Mouse (Mus musculus): ENCODE measurements around the gene Ninj1. TPM values are rescaled to one million over a fixed set of nuclear protein-coding genes. Genes with fewer than 3 reads are reported as not detected.

Gene Ninj1
- total RNA-seq, 2 experiments from 2014 or later = 17.2 to 18.7 TPM

- Histone ChIP-seq H3K27ac (peak overlapping the region; percentile 24; the same call in 1 of the 2 replicates), H3K4me3 (no peak overlapping the region)
- no peak for DNase-seq
- intact Hi-C loops (cut with DNase I) = loop anchor here (5.0 kb wide), 1 partner anchor 82 kb away; no protein-coding TSS in a partner anchor
- TF ChIP-seq CTCF (IDR thresholded peaks at IDR 0.05) = no peak
These were observed 33.3 kb upstream of the Ninj1 start for GRCm38 (mm10) chr13:49154028-49154427.

- intact Hi-C loops (cut with DNase I) = loop anchor here (5.0 kb wide), 1 partner anchor 82 kb away; no protein-coding TSS in a partner anchor
- Histone ChIP-seq H3K4me3 (no peak overlapping the region), H3K27ac (no peak overlapping the region)
- no peak for TF ChIP-seq CTCF (IDR thresholded peaks at IDR 0.05)
- no peak for DNase-seq
These were observed 32.7 kb upstream of the Ninj1 start for GRCm38 (mm10) chr13:49154621-49155020.

- TF ChIP-seq CTCF (IDR thresholded peaks at IDR 0.05) = peak; percentile 52
- intact Hi-C loops (cut with DNase I) = no loop called here
- no peak overlapping the region for H3K27ac ChIP-seq
- H3K4me3 ChIP-seq = no peak overlapping the region
- DNase-seq = no peak
These were observed 30.6 kb upstream of the Ninj1 start for GRCm38 (mm10) chr13:49156645-49157044.

- intact Hi-C loops (cut with DNase I) = no loop called here
These were observed 29.1 kb upstream of the Ninj1 start for GRCm38 (mm10) chr13:49158040-49158713.

GRCm38 (mm10) chr13:49161236-49161635 lies 26.0 kb upstream of the Ninj1 start:
- H3K4me3 ChIP-seq = no peak overlapping the region
- DNase-seq = no peak
- H3K27ac ChIP-seq = no peak overlapping the region
- peak; percentile 11; the same call in 1 of the 2 replicates for TF ChIP-seq CTCF (IDR thresholded peaks at IDR 0.05)
- intact Hi-C loops (cut with DNase I) = no loop called here

More at GRCm38 (mm10) chr13:49158040-49158713, 29.1 kb upstream of the Ninj1 start:
- Histone ChIP-seq H3K4me3 (no peak overlapping the region), H3K27ac (no peak overlapping the region)
- no peak for TF ChIP-seq CTCF (IDR thresholded peaks at IDR 0.05)
- DNase-seq = no peak

- TF ChIP-seq CTCF (IDR thresholded peaks at IDR 0.05) = no peak
- DNase-seq = no peak
- intact Hi-C loops (cut with DNase I) = no loop called here
- no peak overlapping the region for H3K27ac ChIP-seq
- no peak overlapping the region for H3K4me3 ChIP-seq
These were observed 24.6 kb upstream of the Ninj1 start for GRCm38 (mm10) chr13:49162722-49163121.

GRCm38 (mm10) chr13:49163645-49164044 lies 23.6 kb upstream of the Ninj1 start:
- TF ChIP-seq CTCF (IDR thresholded peaks at IDR 0.05) = no peak
- intact Hi-C loops (cut with DNase I) = no loop called here
- DNase-seq = no peak
- Histone ChIP-seq H3K27ac (no peak overlapping the region), H3K4me3 (no peak overlapping the region)

GRCm38 (mm10) chr13:49167081-49167480 lies 20.2 kb upstream of the Ninj1 start:
- H3K27ac ChIP-seq = no peak overlapping the region
- TF ChIP-seq CTCF (IDR thresholded peaks at IDR 0.05) = no peak
- no peak for DNase-seq
- intact Hi-C loops (cut with DNase I) = no loop called here
- no peak overlapping the region for H3K4me3 ChIP-seq

GRCm38 (mm10) chr13:49169448-49170207 lies 17.7 kb upstream of the Ninj1 start:
- peak; percentile 100 for TF ChIP-seq CTCF (IDR thresholded peaks at IDR 0.05)
- Histone ChIP-seq H3K27ac (peak overlapping the region; percentile 10; the same call in 1 of the 2 replicates), H3K4me3 (no peak overlapping the region)
- peak; percentile 95 for DNase-seq
- intact Hi-C loops (cut with DNase I) = loop anchor here (10.0 kb wide), 1 partner anchor 295 kb away; the partner anchor contains the start of gene Phf2

- Histone ChIP-seq H3K27ac (no peak overlapping the region), H3K4me3 (no peak overlapping the region)
- intact Hi-C loops (cut with DNase I) = loop anchor here (10.0 kb wide), 1 partner anchor 296 kb away; the partner anchor contains the start of gene Phf2
- no peak for DNase-seq
- TF ChIP-seq CTCF (IDR thresholded peaks at IDR 0.05) = no peak
These were observed 16.7 kb upstream of the Ninj1 start for GRCm38 (mm10) chr13:49170623-49171022.

GRCm38 (mm10) chr13:49171729-49172128 lies 15.6 kb upstream of the Ninj1 start:
- TF ChIP-seq CTCF (IDR thresholded peaks at IDR 0.05) = no peak
- intact Hi-C loops (cut with DNase I) = loop anchor here (2.0 to 10.0 kb wide), 3 partner anchors 33 to 521 kb away; partner anchors contain the start of gene Phf2
- no peak overlapping the region for H3K4me3 ChIP-seq
- H3K27ac ChIP-seq = no peak overlapping the region
- DNase-seq = no peak

GRCm38 (mm10) chr13:49172335-49172734 lies 14.9 kb upstream of the Ninj1 start:
- no peak for DNase-seq

More at GRCm38 (mm10) chr13:49172335-49172734, 14.9 kb upstream of the Ninj1 start:
- Histone ChIP-seq H3K27ac (no peak overlapping the region), H3K4me3 (no peak overlapping the region)
- intact Hi-C loops (cut with DNase I) = loop anchor here (2.0 to 10.0 kb wide), 3 partner anchors 32 to 522 kb away; partner anchors contain the start of gene Phf2
- no peak for TF ChIP-seq CTCF (IDR thresholded peaks at IDR 0.05)
